Mouse (Mus musculus): ENCODE data around the gene Atp13a3.

Atp13a3 gene

DNA sequence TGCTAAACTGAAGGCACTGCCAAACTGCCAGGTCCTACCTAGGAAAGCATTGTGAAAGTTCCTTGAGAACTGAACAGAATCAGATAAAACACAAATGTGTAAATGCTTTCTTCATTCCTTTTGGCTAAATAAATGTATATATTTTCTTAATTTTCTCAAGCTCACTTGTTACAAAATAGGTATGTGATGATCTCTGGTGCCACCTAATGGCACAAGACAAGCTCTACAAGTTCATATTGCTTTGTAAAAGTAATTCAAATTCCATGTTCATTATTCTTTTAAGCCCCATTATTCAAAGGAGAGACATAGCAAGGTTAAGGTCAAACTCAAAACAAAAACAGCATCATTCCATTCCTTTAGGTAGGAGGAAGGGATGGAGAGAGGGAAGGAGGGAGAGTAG is 91.5 kb downstream of the Atp13a3 start:
- peak; percentile 31 for DNase-seq (ENCODE audit: low read depth, low spot score)

- DNase-seq (ENCODE audit: low read depth, low spot score) = no peak
Observed at GRCm38 (mm10) chr16:30310647-30311046, 95.1 kb downstream of the Atp13a3 start, which contains the start of gene Gp5. Gp5 (minus strand) TSS chr16:30310779.

DNA sequence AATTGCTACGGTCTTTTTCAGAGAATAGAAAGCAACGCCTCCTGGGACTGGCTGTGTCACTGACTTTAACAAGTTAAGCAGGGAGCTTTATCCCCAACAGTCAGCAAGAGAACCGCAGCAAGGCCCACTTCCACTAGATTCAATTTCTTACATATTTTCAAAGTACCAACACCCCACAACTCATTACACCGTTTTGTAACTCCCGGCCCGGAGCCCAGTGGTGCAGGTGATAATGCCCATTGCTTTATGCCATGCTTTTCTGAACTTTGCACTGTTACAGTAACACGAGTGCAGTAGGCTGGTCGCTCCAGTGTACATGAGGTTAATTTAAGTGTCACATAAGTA is 95.6 kb downstream of the Atp13a3 start:
- no peak for DNase-seq (ENCODE audit: low read depth, low spot score)

- DNase-seq (ENCODE audit: low read depth, low spot score) = peak; percentile 33
Observed at GRCm38 (mm10) chr16:30309395-30310170, 96.2 kb downstream of the Atp13a3 start.

GRCm38 (mm10) chr16:30308616-30309394 is 97.0 kb downstream of the Atp13a3 start:
- peak; percentile 78 for DNase-seq (ENCODE audit: low read depth, low spot score)

- no peak for DNase-seq (ENCODE audit: low read depth, low spot score)
Observed at GRCm38 (mm10) chr16:30307961-30308615, 97.7 kb downstream of the Atp13a3 start.

DNA sequence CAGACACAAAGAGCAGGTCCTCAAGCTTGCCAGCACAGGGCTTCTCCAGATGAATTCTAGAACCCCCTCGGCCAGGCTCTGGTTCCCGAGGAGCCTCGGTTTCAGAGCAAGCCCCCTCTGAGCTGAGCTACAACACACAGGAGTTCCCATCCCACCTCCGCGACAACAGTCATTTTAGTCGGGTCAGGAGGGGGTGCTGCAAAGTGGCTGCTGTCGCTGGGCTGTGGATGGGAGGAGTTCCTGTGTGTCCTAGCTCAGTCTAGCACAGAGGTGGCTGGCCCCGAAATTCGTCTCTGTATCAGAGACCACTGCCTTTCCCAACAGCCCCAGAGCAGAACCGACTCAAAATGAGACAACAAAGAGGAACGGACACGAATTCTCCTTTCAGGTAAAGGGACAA is 98.5 kb downstream of the Atp13a3 start:
- DNase-seq (ENCODE audit: low read depth, low spot score) = no peak

DNA sequence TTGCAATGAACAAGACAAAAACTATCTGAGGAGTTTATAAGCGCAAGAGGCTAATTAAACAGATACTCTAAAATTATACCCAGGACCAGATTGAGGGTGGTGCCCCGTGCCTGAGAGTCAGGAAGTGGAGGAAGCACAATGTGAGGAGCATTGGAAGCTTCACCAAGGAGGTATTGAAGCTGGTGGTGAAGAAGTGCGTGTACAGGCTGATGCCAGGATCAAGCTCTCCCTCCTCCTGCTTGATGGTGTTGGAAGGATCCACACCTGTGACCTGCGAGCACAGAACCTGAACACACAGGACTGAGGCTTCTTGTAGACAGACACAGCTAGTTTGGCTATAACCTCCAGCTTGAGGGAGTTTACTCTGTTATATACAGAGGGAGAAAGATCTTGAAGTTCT is 99.7 kb downstream of the Atp13a3 start:
- DNase-seq (ENCODE audit: low read depth, low spot score) = no peak

GRCm38 (mm10) chr16:30304236-30304635 is 101.5 kb downstream of the Atp13a3 start:
- DNase-seq (ENCODE audit: low read depth, low spot score) = no peak

GRCm38 (mm10) chr16:30303411-30303810 is 102.4 kb downstream of the Atp13a3 start:
- no peak for DNase-seq (ENCODE audit: low read depth, low spot score)

DNA sequence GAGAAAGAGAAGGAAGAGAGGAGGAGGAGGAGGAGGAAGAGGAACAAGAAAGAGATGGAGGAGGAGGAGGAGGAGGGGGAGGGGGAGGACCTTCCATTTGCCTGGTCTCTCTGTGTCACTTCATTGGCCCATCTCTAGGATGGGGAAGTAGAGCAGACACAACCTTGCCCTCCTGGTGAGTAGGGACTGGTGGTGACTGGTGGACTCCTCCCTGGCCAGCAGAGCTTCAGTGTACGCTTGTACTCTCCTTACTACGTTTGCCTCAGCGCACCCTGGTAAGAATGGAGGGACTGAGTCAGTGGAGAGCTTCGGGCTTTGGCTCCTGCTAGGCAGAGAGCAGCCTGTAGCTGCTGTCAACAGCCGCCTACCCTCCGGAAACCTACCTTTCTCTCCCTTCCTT is 103.1 kb downstream of the Atp13a3 start:
- no peak for DNase-seq (ENCODE audit: low read depth, low spot score)

GRCm38 (mm10) chr16:30299711-30300277 is 106.0 kb downstream of the Atp13a3 start:
- no peak for DNase-seq (ENCODE audit: low read depth, low spot score)

DNA sequence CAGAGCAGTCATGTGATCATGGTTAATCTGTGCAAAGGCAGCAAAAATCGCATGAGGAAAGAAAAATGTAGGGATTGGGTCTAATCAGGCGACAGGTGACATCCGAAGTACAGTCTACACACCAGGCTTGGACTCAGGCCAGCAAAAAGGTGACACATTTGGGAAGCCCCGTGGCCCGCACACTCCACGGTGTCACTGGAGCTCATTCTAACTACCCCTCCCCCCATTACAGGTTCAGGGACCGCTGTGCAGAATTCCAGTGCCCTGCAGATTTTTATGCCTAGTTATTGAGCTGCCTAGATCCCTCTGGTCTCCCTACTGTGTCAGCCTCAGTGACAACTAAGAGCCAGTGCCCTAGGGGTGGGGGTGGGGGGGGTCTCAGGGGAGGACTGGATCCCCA is 108.3 kb downstream of the Atp13a3 start:
- no peak for DNase-seq (ENCODE audit: low read depth, low spot score)

DNA sequence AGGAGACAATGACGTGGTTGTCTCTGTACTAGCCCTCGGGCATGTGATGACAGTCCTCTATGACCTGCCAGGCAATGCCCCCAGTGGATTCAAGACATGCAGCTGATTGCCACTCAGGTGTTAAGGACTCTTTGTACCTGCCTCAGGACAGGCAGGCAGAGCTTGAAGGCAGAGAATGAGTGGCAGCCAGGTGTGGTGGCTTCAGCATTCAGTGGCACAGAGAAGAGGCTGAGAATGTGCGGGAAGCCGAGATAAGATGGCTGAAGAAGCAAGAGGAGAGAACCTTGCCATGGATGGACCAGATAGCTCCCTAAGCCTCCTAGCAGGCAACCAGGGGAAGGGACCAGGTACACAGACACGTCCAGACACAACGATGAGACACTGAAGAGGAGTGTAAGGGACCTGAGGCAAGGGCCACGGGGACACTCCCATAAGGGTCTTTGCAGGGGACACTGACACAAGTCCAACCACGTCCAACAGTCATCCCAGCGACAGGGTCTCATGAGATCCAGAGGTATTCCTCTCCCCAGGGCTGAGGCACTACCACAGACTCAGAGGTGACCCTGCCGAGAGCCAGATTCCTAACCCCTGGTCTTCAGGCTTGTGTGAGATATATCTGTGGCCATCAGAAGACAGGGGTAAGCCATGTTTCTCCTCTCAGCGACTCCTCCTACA is 109.0 kb downstream of the Atp13a3 start:
- no peak for DNase-seq (ENCODE audit: low read depth, low spot score)

DNA sequence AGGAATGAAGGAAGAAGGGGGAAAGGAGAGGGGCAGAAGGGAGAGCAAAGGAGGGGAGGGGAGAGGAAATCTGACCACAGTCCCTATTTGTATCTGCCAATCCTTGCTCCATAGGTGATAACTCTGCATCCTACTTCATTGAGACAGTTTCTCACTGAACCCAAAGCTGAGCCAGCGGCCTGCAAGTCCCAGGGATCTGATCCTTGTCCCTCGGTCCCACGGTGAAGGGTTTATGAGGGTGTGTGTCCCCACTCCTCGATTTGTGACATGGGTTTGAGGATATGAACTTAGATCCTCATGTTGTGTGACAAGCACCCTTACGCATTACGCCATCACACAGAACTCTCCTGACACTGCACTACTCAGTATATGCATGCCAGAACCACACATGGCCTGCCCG is 110.7 kb downstream of the Atp13a3 start:
- no peak for DNase-seq (ENCODE audit: low read depth, low spot score)

DNA sequence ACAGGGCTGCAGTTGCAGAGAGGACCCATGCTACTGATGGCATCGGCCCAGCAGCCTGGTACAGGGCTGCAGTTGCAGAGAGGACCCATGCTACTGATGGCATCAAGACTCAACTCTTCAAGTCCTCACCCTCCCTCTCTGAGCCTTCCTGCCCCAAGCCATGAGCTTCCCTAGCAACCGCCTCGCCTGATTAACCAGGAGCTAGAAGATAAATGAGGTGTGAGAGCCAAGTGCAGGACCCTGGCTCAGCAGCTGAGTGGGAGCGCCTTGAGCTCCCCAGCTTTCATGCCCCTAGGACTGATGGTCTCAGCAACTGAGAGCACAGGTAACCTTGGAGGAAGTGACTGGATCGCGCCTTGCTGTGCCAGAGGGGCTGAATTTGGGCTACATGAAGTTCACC is 115.3 kb downstream of the Atp13a3 start:
- no peak for DNase-seq (ENCODE audit: low read depth, low spot score)

GRCm38 (mm10) chr16:30285701-30286100 is 120.1 kb downstream of the Atp13a3 start:
- DNase-seq (ENCODE audit: low read depth, low spot score) = no peak

DNA sequence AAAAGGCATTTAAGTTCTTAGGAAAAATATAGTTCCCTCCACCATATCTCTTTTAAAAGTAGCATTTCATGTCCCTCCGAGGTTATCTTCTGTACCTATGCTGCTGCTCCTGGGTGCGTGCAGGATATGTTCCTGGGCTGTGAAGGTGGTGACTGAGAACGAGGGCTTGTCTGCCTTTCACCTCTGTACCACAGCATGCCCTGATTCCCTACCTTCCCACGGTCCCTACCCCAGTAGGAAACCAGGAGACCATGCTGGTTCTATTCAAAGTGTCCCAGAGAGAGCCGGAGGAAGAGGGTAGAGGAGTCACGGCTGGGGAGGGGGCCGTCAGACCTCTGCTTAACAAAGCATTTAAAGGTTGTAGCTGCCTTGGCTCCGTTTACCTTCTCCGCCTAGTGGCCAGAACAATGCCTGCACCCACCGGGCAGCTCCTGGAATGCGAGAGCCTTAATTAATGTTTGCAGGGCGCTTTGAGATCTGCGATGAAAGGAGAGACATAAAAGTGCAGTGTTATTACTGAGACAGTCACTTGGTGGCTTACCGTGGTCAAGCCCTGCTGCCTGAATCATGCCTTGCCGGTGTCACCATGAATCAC is 121.9 kb downstream of the Atp13a3 start:
- peak; percentile 35 for DNase-seq (ENCODE audit: low read depth, low spot score)

DNA sequence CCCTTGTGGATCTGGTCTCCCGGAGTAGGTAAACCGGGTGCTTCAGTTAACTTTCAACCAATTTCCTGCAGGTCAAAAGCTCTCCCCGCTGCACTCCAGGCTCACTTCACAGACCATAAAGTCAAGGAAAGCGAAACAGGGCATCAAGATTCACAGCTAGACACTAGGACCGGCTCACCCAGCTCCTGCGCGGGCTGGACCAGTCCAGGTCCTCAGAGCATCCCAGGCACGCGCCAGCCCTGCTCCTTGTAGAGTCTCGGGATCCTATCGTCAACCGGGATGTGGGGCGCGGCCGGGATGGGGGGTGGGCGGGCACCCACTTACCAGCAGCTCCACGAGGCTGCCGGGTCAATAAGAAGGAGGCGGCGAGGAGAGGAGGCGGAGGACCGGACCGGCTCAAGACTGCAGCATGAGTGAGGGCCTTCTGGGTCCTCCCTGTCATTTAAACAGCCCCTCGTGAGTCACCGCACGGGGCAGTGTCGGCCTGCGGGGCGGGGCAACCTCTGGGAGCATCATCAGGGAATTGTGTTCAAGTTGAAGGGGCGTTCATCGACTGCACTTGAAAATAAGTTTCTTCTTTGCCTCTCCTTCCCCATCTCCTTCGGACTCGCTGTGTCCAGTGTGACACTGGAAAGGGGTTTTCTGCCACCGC is 122.8 kb downstream of the Atp13a3 start, which contains the start of gene Lrrc15:
TSS of gene Lrrc15 (minus strand) at position 413 of the 652 bp plus-strand sequence.
- no peak for DNase-seq (ENCODE audit: low read depth, low spot score)

DNA sequence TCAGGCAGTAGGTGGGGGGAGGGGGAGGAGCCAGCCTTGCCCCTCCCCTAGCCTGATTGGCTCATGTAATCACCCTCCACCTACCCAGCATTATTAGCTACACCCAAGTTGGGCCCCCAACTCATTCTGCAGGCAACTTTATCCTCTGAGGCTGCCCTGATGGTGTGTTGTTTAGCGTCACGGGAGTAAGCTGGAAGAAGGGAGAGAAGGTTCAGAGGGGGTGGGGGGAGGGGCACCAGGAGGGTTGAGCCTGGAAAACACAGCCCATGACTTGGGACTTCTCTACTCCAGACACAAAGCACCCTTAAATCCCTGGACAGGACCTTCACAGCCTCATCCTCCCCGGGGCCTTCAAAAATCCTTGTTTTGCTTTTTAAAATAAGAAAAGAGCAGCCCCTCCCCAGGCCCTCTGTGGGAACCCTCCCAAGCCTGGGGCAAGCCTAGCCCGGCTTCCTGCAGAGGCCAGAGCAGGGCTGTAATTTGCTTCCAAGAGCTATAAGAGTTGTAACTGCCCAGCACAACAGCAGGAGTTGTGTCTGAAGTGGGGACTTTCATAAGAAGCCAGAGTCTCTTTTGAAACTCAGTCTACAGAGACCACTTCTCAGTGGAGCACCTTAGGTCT is 125.0 kb downstream of the Atp13a3 start:
- DNase-seq (ENCODE audit: low read depth, low spot score) = no peak

All from CD4-positive helper T cell, adult 2 months (primary cell).